ENCODE assay signal across 12 mouse cellular contexts in genomic region chr1:172549314-172549713, GRCm38 (mm10). TPM values are rescaled to one million over a fixed set of nuclear protein-coding genes. Genes with fewer than 3 reads are reported as not detected.
DNase-seq lines count a peak whose midpoint lies in the region; ATAC-seq lines count a peak whose summit lies in the region.
"Had no signal": no experiment of that assay in that cellular context is flagged by ENCODE, and none has a peak within 500 bp of the region (broad histone marks: within the 10 kb centered on the region; RNA-seq: fewer than 3 reads in every experiment).

No protein-coding gene starts in this region.

- H3K9me3 ChIP-seq in heart, embryonic 16.5 days (replicated peaks; ENCODE audit: control insufficient read depth, low read length): no peaks in the 10 kb centered on the region
- H3K9me3 ChIP-seq in midbrain, embryonic 16.5 days (replicated peaks; ENCODE audit: control insufficient read depth, low read length, poor library complexity, severe bottlenecking): no peaks in the 10 kb centered on the region

- H3K27me3 ChIP-seq in heart, embryonic 16.5 days (ENCODE audit: control insufficient read depth, insufficient read depth, low read length): 0 out of 2 replicates have a peak, but pooled peaks cover 4% of the 10 kb centered on the region
- no peaks in the 10 kb centered on the region for H3K27me3 ChIP-seq in midbrain, embryonic 16.5 days (ENCODE audit: control insufficient read depth, insufficient read depth, low read depth, low read length)

- 33% methylated on average over 2 of the region's 2 CpGs for WGBS in heart, embryonic 16.5 days
- WGBS in midbrain, embryonic 16.5 days: 12% methylated on average over 2 of the region's 2 CpGs

- DNase-seq in heart, adult 18-20 months: no peak
- DNase-seq in induced T-regulatory cell, adult 2 months (ENCODE audit: low read depth): peak; percentile 54
- DNase-seq in layer of hippocampus, postnatal 10 days (ENCODE audit: low spot score in 2 of 2): no peak
- DNase-seq in adrenal gland, adult (ENCODE audit: inconsistent age in 2 of 2, low spot score in 1 of 2): no peak
- DNase-seq: layer of hippocampus, adult 9-11 months had no signal

- no peak for ATAC-seq in heart, embryonic 16.5 days (replicated peaks; ENCODE audit: extremely low read depth, insufficient read depth, low FRiP score)
- ATAC-seq in midbrain, embryonic 16.5 days: no peak
- no peak for ATAC-seq in erythroblast, adult 5-6 weeks (replicated peaks; ENCODE audit: low FRiP score, poor library complexity, severe bottlenecking)

- peaks cover 24% of the 10 kb centered on the region for H3K4me1 ChIP-seq in heart, embryonic 16.5 days (ENCODE audit: control insufficient read depth, insufficient read depth, low read length)
- peaks cover 16% of the 10 kb centered on the region for H3K4me1 ChIP-seq in brown adipose tissue, adult 24 weeks (ENCODE audit: control insufficient read depth, insufficient read depth, insufficient read length, low read length)
- H3K4me1 ChIP-seq in midbrain, embryonic 16.5 days (ENCODE audit: control insufficient read depth, insufficient read depth, low read length): peaks cover 13% of the 10 kb centered on the region

- no peaks in the 10 kb centered on the region for H3K36me3 ChIP-seq in heart, embryonic 16.5 days (ENCODE audit: control insufficient read depth, insufficient read depth)
- no peaks in the 10 kb centered on the region for H3K36me3 ChIP-seq in midbrain, embryonic 16.5 days (ENCODE audit: control insufficient read depth, insufficient read depth, low read length)

- no peak overlapping the region for H3K27ac ChIP-seq in heart, embryonic 16.5 days (ENCODE audit: low read length)
- no peak overlapping the region for H3K27ac ChIP-seq in brown adipose tissue, adult 24 weeks (replicated peaks; ENCODE audit: low read depth, low read length)
- H3K27ac ChIP-seq in midbrain, embryonic 16.5 days (ENCODE audit: low read length): no peak overlapping the region

- no peak overlapping the region for H3K4me3 ChIP-seq in heart, embryonic 16.5 days (ENCODE audit: low read length)
- 0 out of 2 replicates have a peak overlapping the region, but pooled peaks have one; percentile 50 for H3K4me3 ChIP-seq in brown adipose tissue, adult 24 weeks (ENCODE audit: insufficient read depth, low read depth, low read length)
- no peak overlapping the region for H3K4me3 ChIP-seq in midbrain, embryonic 16.5 days (ENCODE audit: low read depth, low read length)
- H3K4me3 ChIP-seq: myocyte had no signal

- H3K9ac ChIP-seq in heart, embryonic 16.5 days (ENCODE audit: low read length): no peak overlapping the region
- H3K9ac ChIP-seq in midbrain, embryonic 16.5 days (ENCODE audit: low read depth, low read length): no peak overlapping the region

- H3K4me2 ChIP-seq in heart, embryonic 16.5 days (ENCODE audit: low read depth, low read length): peak overlapping the region; percentile 77
- peak overlapping the region; percentile 61 for H3K4me2 ChIP-seq in midbrain, embryonic 16.5 days (ENCODE audit: low read length)

RNA-seq across cellular contexts. Expression of gene Vsig8, which starts 6.4 kb away (rescaled TPM):
- polyA plus RNA-seq in heart, embryonic 16.5 days (2015; fragmentation: Nextera tagmentation; extraction: Ambion mirVana): 0.32 and 0.55 TPM in 2 replicates
- total RNA-seq in heart, adult 18-20 months (2021): not detected
- polyA plus RNA-seq in brown adipose tissue, adult 24 weeks (2012; ENCODE audit: insufficient read depth, insufficient read length, missing spikeins): not detected in 2 replicates
- polyA plus RNA-seq in midbrain, embryonic 16.5 days (2015; fragmentation: Nextera tagmentation; extraction: Ambion mirVana): 0.72 and 1.3 TPM in 2 replicates
- under 1 TPM; 0.51 to 0.85 TPM for total RNA-seq in layer of hippocampus, postnatal 10 days (2021)
- total RNA-seq in erythroblast, adult 5-6 weeks (2015; ENCODE audit: low replicate concordance): not detected in 2 replicates
- not detected in 2 replicates for total RNA-seq in erythroblast, adult 5-6 weeks (2017; ENCODE audit: low replicate concordance)
- total RNA-seq: granulocyte monocyte progenitor cell, adult 5-6 weeks had no signal
- polyA plus RNA-seq: myocyte had no signal

RNA-seq across cellular contexts. Expression of gene Cfap45, which starts 28.7 kb away (rescaled TPM):
- 3.0 and 3.2 TPM in 2 replicates for polyA plus RNA-seq in heart, embryonic 16.5 days (2015; fragmentation: Nextera tagmentation; extraction: Ambion mirVana)
- 1 to 10 TPM in 1 of 2 experiments, not detected in 1; 1.2 TPM for total RNA-seq in heart, adult 18-20 months (2021)
- not detected in 2 replicates for polyA plus RNA-seq in brown adipose tissue, adult 24 weeks (2012; ENCODE audit: insufficient read depth, insufficient read length, missing spikeins)
- 4.0 and 4.7 TPM in 2 replicates for polyA plus RNA-seq in midbrain, embryonic 16.5 days (2015; fragmentation: Nextera tagmentation; extraction: Ambion mirVana)
- total RNA-seq in layer of hippocampus, postnatal 10 days (2021): 1 to 10 TPM; 3.3 to 4.9 TPM
- not detected in 2 replicates for total RNA-seq in erythroblast, adult 5-6 weeks (2015; ENCODE audit: low replicate concordance)
- total RNA-seq in erythroblast, adult 5-6 weeks (2017; ENCODE audit: low replicate concordance): 0.28 TPM in 1 of 2 replicates, not detected in the other
- polyA plus RNA-seq: myocyte had no signal

RNA-seq across cellular contexts. Expression of gene Slamf8, which starts 41.1 kb away (rescaled TPM):
- polyA plus RNA-seq in heart, embryonic 16.5 days (2015; fragmentation: Nextera tagmentation; extraction: Ambion mirVana): 0.35 TPM in 2 replicates
- under 1 TPM; 0.37 to 0.39 TPM for total RNA-seq in heart, adult 18-20 months (2021)
- 1.4 TPM in 1 of 2 replicates, not detected in the other for polyA plus RNA-seq in brown adipose tissue, adult 24 weeks (2012; ENCODE audit: insufficient read depth, insufficient read length, missing spikeins)
- polyA plus RNA-seq in midbrain, embryonic 16.5 days (2015; fragmentation: Nextera tagmentation; extraction: Ambion mirVana): not detected in 2 replicates
- not detected for total RNA-seq in layer of hippocampus, postnatal 10 days (2021)
- total RNA-seq in erythroblast, adult 5-6 weeks (2015; ENCODE audit: low replicate concordance): not detected in 2 replicates
- 0.68 TPM in 1 of 2 replicates, not detected in the other for total RNA-seq in erythroblast, adult 5-6 weeks (2017; ENCODE audit: low replicate concordance)
- polyA plus RNA-seq: myocyte had no signal

RNA-seq across cellular contexts. Expression of gene Tagln2, which starts 49.5 kb away (rescaled TPM):
- polyA plus RNA-seq in heart, embryonic 16.5 days (2015; fragmentation: Nextera tagmentation; extraction: Ambion mirVana): 323 and 328 TPM in 2 replicates
- total RNA-seq in heart, adult 18-20 months (2021): 10 to 100 TPM; 56.8 to 58.8 TPM
- 26.2 and 29.3 TPM in 2 replicates for polyA plus RNA-seq in brown adipose tissue, adult 24 weeks (2012; ENCODE audit: insufficient read depth, insufficient read length, missing spikeins)
- 47.3 and 53.0 TPM in 2 replicates for polyA plus RNA-seq in midbrain, embryonic 16.5 days (2015; fragmentation: Nextera tagmentation; extraction: Ambion mirVana)
- 10 to 100 TPM; 20.7 to 21.4 TPM for total RNA-seq in layer of hippocampus, postnatal 10 days (2021)
- 135 and 151 TPM in 2 replicates for total RNA-seq in erythroblast, adult 5-6 weeks (2015; ENCODE audit: low replicate concordance)
- 52.7 and 53.7 TPM in 2 replicates for total RNA-seq in erythroblast, adult 5-6 weeks (2017; ENCODE audit: low replicate concordance)

RNA-seq across cellular contexts. Expression of gene Fcrl6, which starts 53.0 kb away (rescaled TPM):
- polyA plus RNA-seq in heart, embryonic 16.5 days (2015; fragmentation: Nextera tagmentation; extraction: Ambion mirVana): not detected in 2 replicates
- not detected for total RNA-seq in heart, adult 18-20 months (2021)
- not detected in 2 replicates for polyA plus RNA-seq in brown adipose tissue, adult 24 weeks (2012; ENCODE audit: insufficient read depth, insufficient read length, missing spikeins)
- polyA plus RNA-seq in midbrain, embryonic 16.5 days (2015; fragmentation: Nextera tagmentation; extraction: Ambion mirVana): 0.09 and 0.12 TPM in 2 replicates
- under 1 TPM in 1 of 2 experiments, not detected in 1; 0.25 TPM for total RNA-seq in layer of hippocampus, postnatal 10 days (2021)
- not detected in 2 replicates for total RNA-seq in erythroblast, adult 5-6 weeks (2015; ENCODE audit: low replicate concordance)
- total RNA-seq in erythroblast, adult 5-6 weeks (2017; ENCODE audit: low replicate concordance): not detected in 2 replicates
- total RNA-seq: granulocyte monocyte progenitor cell, adult 5-6 weeks had no signal
- polyA plus RNA-seq: cortical plate, adult 2 months; myocyte had no signal
